Mouse (Mus musculus) neural tube, embryonic 12.5 days (tissue): ENCODE data around the gene Zfp869. TPM values are rescaled to one million over a fixed set of nuclear protein-coding genes. Genes with fewer than 3 reads are reported as not detected.
"Not testable (repeated sequence)": the region's sequence is repeated elsewhere in the genome, so short reads cannot be mapped to it uniquely, and the experiment has no call there.

Source experiments
- ATAC-seq: fragments of 200-750 bp; cut with Nextera tagmentation; 2 replicates; pipeline ENCODE4 v1.8.0; 2017; ENCODE audit warnings: low read depth, mild to moderate bottlenecking, moderate TSS enrichment, moderate library complexity; ENCODE audit not compliant: low FRiP score
- H3K27ac ChIP-seq: fragments of 300-500 bp; sonication (generic); 2 replicates; pipeline ENCODE4 v1.5.1; 2016
- H3K27me3 ChIP-seq: fragments of 300-500 bp; sonication (generic); replicated peaks from 2 replicates; pipeline ENCODE4 v1.6.1; 2016; ENCODE audit warnings: mild to moderate bottlenecking
- H3K36me3 ChIP-seq: fragments of 300-500 bp; sonication (generic); 2 replicates; pipeline ENCODE4 v1.6.1; 2016; ENCODE audit warnings: mild to moderate bottlenecking
- H3K4me1 ChIP-seq: fragments of 300-500 bp; sonication (generic); 2 replicates; pipeline ENCODE4 v1.6.1; 2016
- H3K4me2 ChIP-seq: fragments of 300-500 bp; sonication (generic); replicated peaks from 2 replicates; pipeline ENCODE4 v1.6.1; 2016; ENCODE audit warnings: mild to moderate bottlenecking
- H3K4me3 ChIP-seq: fragments of 300-500 bp; sonication (generic); 2 replicates; pipeline ENCODE4 v1.5.1; 2016
- H3K9ac ChIP-seq: fragments of 300-500 bp; sonication (generic); 2 replicates; pipeline ENCODE4 v1.6.1; 2016; ENCODE audit warnings: mild to moderate bottlenecking
- H3K9me3 ChIP-seq: fragments of 300-500 bp; sonication (generic); 2 replicates; pipeline ENCODE4 v1.6.1; 2016; ENCODE audit warnings: mild to moderate bottlenecking
- WGBS: fragments of 180-500 bp; shearing (Covaris S2); methylation state at CpG from one replicate; pipeline ENCODE4 v1.1.7; 2016; 5-methylcytosine and 5-hydroxymethylcytosine counted together
- polyA plus RNA-seq: library from polyadenylated mRNA; unstranded; fragments of >200 nt; fragmentation: Nextera tagmentation; extraction: Ambion mirVana; gene quantifications from 2 replicates; pipeline ENCODE4 v1.2.1, GENCODE M21; 2016

Gene Zfp869
- polyA plus RNA-seq, 1 experiment from 2014 or later: 27.7 TPM

GRCm38 (mm10) chr8:69665051-69665450 lies 45.5 kb downstream of the Zfp869 start:
- not testable (repeated sequence) for H3K4me1 ChIP-seq, H3K9ac ChIP-seq, H3K4me2 ChIP-seq, H3K4me3 ChIP-seq, H3K27me3 ChIP-seq, H3K9me3 ChIP-seq, H3K27ac ChIP-seq, ATAC-seq
- WGBS: 84% methylated on average over 2 of the region's 2 CpGs
- peaks cover 27% of the 10 kb centered on the region for H3K36me3 ChIP-seq

DNA sequence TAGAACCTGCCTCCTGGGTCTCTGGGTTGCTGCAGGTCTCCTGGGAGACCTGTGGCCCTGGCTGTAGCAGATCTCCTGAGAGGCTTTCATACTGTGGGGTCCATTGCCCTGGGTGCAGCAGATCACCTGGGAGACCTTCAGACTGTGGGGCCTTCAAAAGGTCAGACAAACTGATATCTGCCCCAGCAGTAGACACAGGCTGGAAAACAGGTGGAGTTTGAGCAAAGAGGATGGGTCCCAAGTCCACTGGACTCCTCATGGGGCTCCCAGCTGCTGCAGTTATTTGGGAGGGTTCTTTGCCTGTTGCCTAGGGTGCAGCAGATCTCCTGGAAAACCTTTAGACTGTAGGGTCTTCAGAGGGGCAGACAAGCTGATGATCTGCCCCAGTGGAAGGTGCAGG lies 49.2 kb downstream of the Zfp869 start:
- H3K9me3 ChIP-seq: peaks cover 10% of the 10 kb centered on the region
- no peak overlapping the region for H3K9ac ChIP-seq
- peaks cover 33% of the 10 kb centered on the region for H3K36me3 ChIP-seq
- no peaks in the 10 kb centered on the region for H3K27me3 ChIP-seq
- no peak overlapping the region for H3K27ac ChIP-seq
- no peak overlapping the region for H3K4me3 ChIP-seq
- H3K4me1 ChIP-seq: no peaks in the 10 kb centered on the region
- H3K4me2 ChIP-seq: no peak overlapping the region
- no peak for ATAC-seq

Other genes starting within 250 kb of the Zfp869 start
- not detected in 2 replicates for gene Gm7697, start 187.7 kb downstream of the Zfp869 start, polyA plus RNA-seq
- 38.1 and 41.5 TPM in 2 replicates for gene Zfp868, start 85.2 kb downstream of the Zfp869 start, polyA plus RNA-seq
- gene Zfp964, start 56.2 kb downstream of the Zfp869 start, polyA plus RNA-seq: 2.5 and 3.2 TPM in 2 replicates
- gene Zfp963, start 39.2 kb upstream of the Zfp869 start, polyA plus RNA-seq: 6.7 and 7.5 TPM in 2 replicates
- gene Gm20422, start 64.2 kb upstream of the Zfp869 start, polyA plus RNA-seq: 0.79 and 1.3 TPM in 2 replicates
- 50.8 and 53.8 TPM in 2 replicates for gene Atp13a1, start 80.4 kb upstream of the Zfp869 start, polyA plus RNA-seq
- gene Zfp866, start 80.5 kb upstream of the Zfp869 start, polyA plus RNA-seq: 38.8 and 39.5 TPM in 2 replicates
- 24.9 and 28.0 TPM in 2 replicates for gene Gmip, start 98.0 kb upstream of the Zfp869 start, polyA plus RNA-seq
- 0.50 and 0.51 TPM in 2 replicates for gene Lpar2, start 111.7 kb upstream of the Zfp869 start, polyA plus RNA-seq
- gene Pbx4, start 121.8 kb upstream of the Zfp869 start, polyA plus RNA-seq: 41.6 and 46.8 TPM in 2 replicates
- 1.4 TPM in 2 replicates for gene Cilp2, start 177.0 kb upstream of the Zfp869 start, polyA plus RNA-seq
- 4.1 and 4.3 TPM in 2 replicates for gene Tssk6, start 191.5 kb upstream of the Zfp869 start, polyA plus RNA-seq
- gene Ndufa13, start 191.8 kb upstream of the Zfp869 start, polyA plus RNA-seq: 162 and 171 TPM in 2 replicates
- gene Yjefn3, start 192.0 kb upstream of the Zfp869 start, polyA plus RNA-seq: 8.4 and 9.8 TPM in 2 replicates